Mouse (Mus musculus) hindbrain, embryonic 11.5 days (tissue): ENCODE measurements at regions not wholly inside any gene's neighbourhood (a gene's known extent, or its start where the extent isn't known, plus 50 kb on each side); places are given as distances from the start of the nearest gene placed in this dataset.

Experiments used
- ATAC-seq: fragments of 200-750 bp; cut with Nextera tagmentation; 2 replicates; pipeline ENCODE4 v1.8.0; 2017; ENCODE audit warnings: mild to moderate bottlenecking, moderate TSS enrichment, moderate library complexity; ENCODE audit not compliant: low FRiP score
- DNase-seq: peaks from one replicate; pipeline ENCODE4 v3.0.0-alpha.2; 2015; ENCODE audit warnings: low spot score
- H3K27ac ChIP-seq: fragments of 300-500 bp; sonication (generic); 2 replicates; pipeline ENCODE4 v1.5.1; 2014; ENCODE audit warnings: mild to moderate bottlenecking, low read depth, low read length
- H3K27me3 ChIP-seq: fragments of 300-500 bp; sonication (generic); 2 replicates; pipeline ENCODE4 v1.6.1; 2014; ENCODE audit warnings: mild to moderate bottlenecking, low read length, moderate library complexity, mixed read lengths; ENCODE audit not compliant: control insufficient read depth, insufficient read depth
- H3K36me3 ChIP-seq: fragments of 300-500 bp; sonication (generic); 2 replicates; pipeline ENCODE4 v1.6.1; 2014; ENCODE audit warnings: mild to moderate bottlenecking, low read length, moderate library complexity, mixed read lengths; ENCODE audit not compliant: control insufficient read depth, insufficient read depth
- H3K4me1 ChIP-seq: fragments of 300-500 bp; sonication (generic); replicated peaks from 2 replicates; pipeline ENCODE4 v1.6.1; 2014; ENCODE audit warnings: low read length, mixed read lengths; ENCODE audit not compliant: control insufficient read depth, insufficient read depth
- H3K4me2 ChIP-seq: fragments of 300-500 bp; sonication (generic); replicated peaks from 2 replicates; pipeline ENCODE4 v1.6.1; 2014; ENCODE audit warnings: mild to moderate bottlenecking, low read depth, low read length
- H3K4me3 ChIP-seq: fragments of 300-500 bp; sonication (generic); 2 replicates; pipeline ENCODE4 v1.5.1; 2014; ENCODE audit warnings: low read depth, low read length
- H3K9ac ChIP-seq: fragments of 300-500 bp; sonication (generic); 2 replicates; pipeline ENCODE4 v1.6.1; 2014; ENCODE audit warnings: low read depth, low read length
- H3K9me3 ChIP-seq: fragments of 300-500 bp; sonication (generic); 2 replicates; pipeline ENCODE4 v1.6.1; 2016; ENCODE audit warnings: low read length; ENCODE audit not compliant: control insufficient read depth
- WGBS: fragments of 180-500 bp; shearing (Covaris S2); extraction: QIAGEN DNeasy Blood & Tissue Kit; methylation state at CpG from one replicate; pipeline ENCODE4 v1.1.7; 2014; 5-methylcytosine and 5-hydroxymethylcytosine counted together

DNA sequence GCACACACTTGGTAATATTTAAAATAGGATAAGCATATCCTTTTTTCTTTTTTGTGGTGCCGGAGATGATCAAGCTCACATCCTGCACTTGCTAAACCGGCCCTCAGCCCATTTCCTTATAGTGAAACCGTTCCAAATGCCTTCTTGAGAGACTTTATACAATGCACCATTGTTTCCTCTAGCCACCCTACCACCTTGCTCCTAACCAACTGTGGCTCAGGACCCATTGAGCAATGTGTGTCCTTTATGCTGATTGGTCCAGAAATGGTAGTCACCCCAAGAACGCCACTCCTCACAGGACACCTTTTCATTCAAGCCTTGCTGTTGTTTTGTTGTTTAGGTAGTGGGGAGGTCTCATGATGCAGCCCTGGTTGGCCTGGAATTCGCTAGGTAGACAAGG is 110.3 kb upstream of the Rreb1 start:
- no peak overlapping the region for H3K9ac ChIP-seq

DNA sequence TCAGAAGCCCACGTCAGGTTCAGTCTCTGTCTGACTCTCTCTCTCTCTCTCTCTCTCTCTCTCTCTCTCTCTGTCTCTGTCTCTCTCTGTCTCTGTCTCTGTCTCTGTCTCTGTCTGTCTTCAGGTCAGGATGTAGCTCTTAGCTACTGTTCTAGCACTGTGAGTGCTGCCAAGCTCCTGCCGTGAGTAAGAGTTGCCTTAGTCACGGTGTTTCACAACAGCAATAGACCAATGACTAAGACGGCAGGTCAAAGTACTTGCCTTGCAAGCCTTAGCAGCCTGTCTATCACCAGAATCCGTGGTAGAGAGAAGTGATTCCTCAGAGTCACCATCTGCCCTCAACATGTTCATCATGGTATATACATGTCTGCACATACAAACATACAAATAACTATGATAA is 107.1 kb upstream of the Rreb1 start:
- Histone ChIP-seq H3K9ac (no peak overlapping the region), H3K27ac (no peak overlapping the region), H3K9me3 (no peaks in the 10 kb centered on the region), H3K4me2 (no peak overlapping the region), H3K36me3 (no peaks in the 10 kb centered on the region), H3K4me3 (no peak overlapping the region), H3K4me1 (no peaks in the 10 kb centered on the region), H3K27me3 (no peaks in the 10 kb centered on the region)
- DNase-seq (no peak), ATAC-seq (no peak)
- 84% methylated on average over 5 of the region's 5 CpGs for WGBS

More for the DNA sequence above, 110.3 kb upstream of the Rreb1 start:
- Histone ChIP-seq H3K4me3 (no peak overlapping the region), H3K36me3 (no peaks in the 10 kb centered on the region), H3K9me3 (no peaks in the 10 kb centered on the region), H3K4me1 (no peaks in the 10 kb centered on the region), H3K27me3 (no peaks in the 10 kb centered on the region), H3K27ac (no peak overlapping the region), H3K4me2 (no peak overlapping the region)
- 79% methylated on average over 5 of the region's 5 CpGs for WGBS
- DNase-seq = no peak
- no peak for ATAC-seq

DNA sequence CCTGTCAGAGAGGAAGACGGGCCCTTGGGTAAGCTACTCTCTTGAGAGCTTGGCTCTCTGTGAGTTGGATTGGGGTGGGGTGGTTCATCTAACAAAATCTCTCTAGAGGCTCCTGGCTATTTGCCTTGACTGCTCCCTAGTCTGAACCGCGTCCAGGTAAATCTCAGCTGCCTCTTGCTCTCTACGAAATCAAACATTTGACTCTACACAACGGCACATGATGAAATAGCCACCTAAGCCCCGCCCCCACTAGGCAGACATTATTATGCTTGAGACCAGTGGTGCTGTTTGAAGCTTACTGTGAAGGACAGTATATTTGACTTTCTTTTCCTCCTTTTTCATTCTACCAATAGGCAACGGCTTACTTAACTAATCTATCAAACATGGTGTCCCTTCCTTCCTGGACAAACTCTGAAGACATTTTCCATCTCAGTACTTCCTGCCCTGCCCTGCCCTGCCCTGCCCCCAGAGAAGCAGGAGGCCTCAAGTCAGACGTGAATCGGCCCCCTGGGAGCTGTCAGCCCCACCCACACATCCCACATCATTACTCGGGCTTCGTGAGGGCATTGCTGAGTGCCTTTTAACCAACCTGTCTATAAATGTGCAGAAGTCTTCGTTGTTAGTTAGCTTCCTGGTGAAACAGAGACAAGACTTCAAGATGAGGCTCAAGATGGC is 103.4 kb upstream of the Rreb1 start:
- DNase-seq = no peak
- Histone ChIP-seq H3K27me3 (no peaks in the 10 kb centered on the region), H3K4me1 (no peaks in the 10 kb centered on the region), H3K27ac (no peak overlapping the region), H3K4me2 (no peak overlapping the region), H3K36me3 (no peaks in the 10 kb centered on the region), H3K9ac (no peak overlapping the region), H3K9me3 (no peaks in the 10 kb centered on the region), H3K4me3 (no peak overlapping the region)
- ATAC-seq = no peak
- WGBS = 73% methylated on average over 12 of the region's 12 CpGs

DNA sequence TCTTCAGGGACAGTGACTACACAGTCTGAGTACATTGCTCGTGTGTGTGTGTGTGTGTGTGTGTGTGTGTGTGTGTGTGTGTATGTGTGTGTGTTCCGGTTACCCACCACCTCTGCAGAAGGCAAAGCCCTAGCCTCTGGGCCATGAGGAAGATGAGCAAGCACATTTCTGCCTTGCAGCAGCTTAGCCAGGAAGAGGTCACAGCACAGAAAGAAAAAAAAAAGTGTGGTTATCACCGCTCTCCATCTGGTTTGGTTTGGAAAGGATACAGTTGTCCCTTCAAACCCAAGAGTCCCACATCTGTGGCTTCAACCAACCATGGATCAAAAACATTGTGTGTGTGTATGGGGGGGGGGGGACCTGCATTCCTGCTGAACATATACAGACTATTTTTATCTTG is 102.5 kb upstream of the Rreb1 start:
- ATAC-seq (no peak), DNase-seq (no peak)
- no peak overlapping the region for H3K4me2 ChIP-seq
- no peak overlapping the region for H3K9ac ChIP-seq
- H3K27me3 ChIP-seq = no peaks in the 10 kb centered on the region
- H3K27ac ChIP-seq = no peak overlapping the region
- H3K4me1 ChIP-seq = no peaks in the 10 kb centered on the region
- H3K36me3 ChIP-seq = no peaks in the 10 kb centered on the region
- WGBS = 90% methylated on average over 3 of the region's 3 CpGs
- no peaks in the 10 kb centered on the region for H3K9me3 ChIP-seq
- no peak overlapping the region for H3K4me3 ChIP-seq

- ATAC-seq (no peak), DNase-seq (no peak)
- no peak overlapping the region for H3K9ac ChIP-seq
- H3K27ac ChIP-seq = no peak overlapping the region
- H3K4me1 ChIP-seq = no peaks in the 10 kb centered on the region
- H3K9me3 ChIP-seq = no peaks in the 10 kb centered on the region
- no peak overlapping the region for H3K4me2 ChIP-seq
- H3K4me3 ChIP-seq = no peak overlapping the region
- 84% methylated on average over 6 of the region's 6 CpGs for WGBS
- no peaks in the 10 kb centered on the region for H3K27me3 ChIP-seq
- no peaks in the 10 kb centered on the region for H3K36me3 ChIP-seq
Observed at GRCm38 (mm10) chr13:37676912-37677311, 101.3 kb upstream of the Rreb1 start.

GRCm38 (mm10) chr13:37678251-37678650 is 99.9 kb upstream of the Rreb1 start:
- no peak overlapping the region for H3K4me2 ChIP-seq
- no peaks in the 10 kb centered on the region for H3K36me3 ChIP-seq
- no peak overlapping the region for H3K27ac ChIP-seq
- no peaks in the 10 kb centered on the region for H3K9me3 ChIP-seq
- no peaks in the 10 kb centered on the region for H3K4me1 ChIP-seq
- 80% methylated on average over 12 of the region's 12 CpGs for WGBS
- H3K4me3 ChIP-seq = no peak overlapping the region
- H3K9ac ChIP-seq = no peak overlapping the region
- DNase-seq = no peak
- no peak for ATAC-seq
- H3K27me3 ChIP-seq = no peaks in the 10 kb centered on the region

GRCm38 (mm10) chr13:37678772-37679171 is 99.4 kb upstream of the Rreb1 start:
- H3K27me3 ChIP-seq = no peaks in the 10 kb centered on the region
- no peak overlapping the region for H3K27ac ChIP-seq
- no peaks in the 10 kb centered on the region for H3K9me3 ChIP-seq
- H3K4me3 ChIP-seq = no peak overlapping the region
- ATAC-seq (no peak), DNase-seq (no peak)
- H3K4me1 ChIP-seq = no peaks in the 10 kb centered on the region
- 94% methylated on average over 9 of the region's 9 CpGs for WGBS
- no peaks in the 10 kb centered on the region for H3K36me3 ChIP-seq
- no peak overlapping the region for H3K9ac ChIP-seq
- H3K4me2 ChIP-seq = no peak overlapping the region

- H3K4me3 ChIP-seq = no peak overlapping the region
- H3K27me3 ChIP-seq = no peaks in the 10 kb centered on the region
- H3K4me2 ChIP-seq = no peak overlapping the region
- WGBS = 41% methylated on average over 4 of the region's 4 CpGs
- no peaks in the 10 kb centered on the region for H3K4me1 ChIP-seq
- peak; percentile 56; the same call in 1 of the 2 replicates for ATAC-seq
- DNase-seq = peak; percentile 25
- H3K27ac ChIP-seq = no peak overlapping the region
- H3K36me3 ChIP-seq = no peaks in the 10 kb centered on the region
- H3K9me3 ChIP-seq = no peaks in the 10 kb centered on the region
- H3K9ac ChIP-seq = no peak overlapping the region
Observed at GRCm38 (mm10) chr13:37680837-37681619, 97.2 kb upstream of the Rreb1 start.
